Mouse (Mus musculus): Measurements from ENCODE around the gene Aff3. TPM values are rescaled to one million over a fixed set of nuclear protein-coding genes. Genes with fewer than 3 reads are reported as not detected.

The Aff3 gene
- total RNA-seq, 2 experiments from 2014 or later = 101 to 106 TPM

DNA sequence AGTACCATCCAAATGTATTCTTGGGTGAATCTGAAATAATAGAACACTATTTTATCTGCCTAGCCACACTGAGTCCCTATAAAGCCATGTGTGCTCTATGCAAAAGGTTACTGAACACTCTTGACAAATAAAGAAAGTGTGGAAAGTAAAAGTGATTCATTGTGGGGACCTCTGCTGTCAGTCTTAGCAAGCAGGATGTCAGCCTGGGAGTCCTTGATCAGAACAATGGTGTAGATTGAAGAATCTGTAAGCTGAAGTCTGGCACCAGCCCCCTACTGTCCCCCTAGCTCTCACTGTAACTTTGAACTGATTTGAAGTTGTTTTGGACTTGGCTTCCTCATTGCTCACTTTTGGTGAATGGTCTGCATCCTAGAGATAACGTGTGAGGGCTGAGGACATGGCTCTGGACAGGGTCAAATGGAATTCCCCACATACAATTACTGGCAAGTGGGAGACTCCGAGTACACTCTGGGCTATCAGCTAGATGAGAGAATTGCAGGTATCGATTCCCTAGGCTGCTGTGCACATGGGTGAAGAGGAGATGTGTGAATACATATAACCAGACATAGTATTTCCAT, 2.0 kb downstream of the Aff3 start:
- intact Hi-C loops (cut with DNase I) = no loop called here
- DNase-seq (ENCODE audit: extremely low spot score in 1 of 2, low spot score in 2 of 2) = no peak

DNA sequence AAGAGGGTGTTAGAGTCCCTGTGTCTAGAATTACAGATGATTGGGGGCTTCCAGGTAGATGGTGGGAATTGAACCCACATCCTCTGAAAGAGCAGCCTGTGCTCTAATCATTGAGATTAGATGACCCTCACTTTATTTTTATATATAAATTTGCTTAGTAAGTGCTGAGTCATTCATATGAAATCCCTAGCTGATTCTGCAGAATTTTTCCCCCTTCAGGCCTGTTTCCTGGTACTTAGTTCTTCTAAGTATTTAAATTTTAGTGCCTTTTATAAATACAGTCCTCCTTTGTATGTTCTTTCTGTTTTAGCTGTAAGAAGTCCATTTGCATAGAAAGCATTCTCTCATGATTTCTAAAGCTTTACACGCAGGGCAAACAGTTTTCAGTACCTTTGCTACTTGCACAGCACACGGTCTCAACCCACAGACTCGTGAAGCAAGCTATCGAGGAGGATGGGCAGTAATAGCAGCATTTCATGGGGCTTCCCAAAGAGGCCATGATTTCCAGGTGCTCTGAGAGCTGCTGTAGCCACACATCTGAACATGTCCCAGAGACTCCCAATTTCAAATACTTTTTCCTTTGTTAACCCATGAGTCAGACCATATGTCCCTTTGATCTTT, 5.7 kb downstream of the Aff3 start:
- intact Hi-C loops (cut with DNase I) = no loop called here
- DNase-seq (ENCODE audit: extremely low spot score in 1 of 2, low spot score in 2 of 2) = no peak

- no peak for DNase-seq (ENCODE audit: extremely low spot score in 1 of 2, low spot score in 2 of 2)
- intact Hi-C loops (cut with DNase I) = no loop called here
These were observed 6.4 kb downstream of the Aff3 start for GRCm38 (mm10) chr1:38658376-38658775.

- DNase-seq (ENCODE audit: extremely low spot score in 1 of 2, low spot score in 2 of 2) = no peak
- intact Hi-C loops (cut with DNase I) = no loop called here
These were observed 7.1 kb downstream of the Aff3 start for GRCm38 (mm10) chr1:38657606-38658005.

DNA sequence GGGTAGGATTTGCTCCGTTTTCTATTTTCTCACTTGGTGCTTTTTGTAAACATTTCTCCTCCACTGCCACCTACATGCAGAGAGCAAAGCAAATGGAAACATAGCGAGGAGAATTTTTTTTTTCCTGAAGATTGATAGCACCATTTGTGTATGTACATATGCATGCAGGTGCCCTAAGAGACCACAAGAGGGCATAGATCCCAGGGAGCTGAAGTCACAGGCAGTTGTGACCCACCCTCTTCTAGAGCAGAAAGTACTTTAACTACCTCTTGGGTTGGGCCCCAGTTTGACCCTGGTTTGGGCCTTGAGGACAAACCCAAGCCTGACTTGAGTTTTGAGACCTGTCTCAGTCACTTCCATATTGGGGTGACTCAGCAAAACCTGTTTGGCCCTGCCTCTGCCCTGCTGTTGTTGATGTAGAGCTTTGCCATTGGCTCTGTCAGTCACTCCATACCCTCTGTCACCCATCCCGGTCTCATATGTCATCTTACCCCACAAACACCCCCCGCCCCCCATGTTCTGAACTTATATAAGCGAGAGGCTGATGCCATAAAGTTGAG, 9.7 kb downstream of the Aff3 start:
- no peak for DNase-seq (ENCODE audit: extremely low spot score in 1 of 2, low spot score in 2 of 2)
- intact Hi-C loops (cut with DNase I) = no loop called here

DNA sequence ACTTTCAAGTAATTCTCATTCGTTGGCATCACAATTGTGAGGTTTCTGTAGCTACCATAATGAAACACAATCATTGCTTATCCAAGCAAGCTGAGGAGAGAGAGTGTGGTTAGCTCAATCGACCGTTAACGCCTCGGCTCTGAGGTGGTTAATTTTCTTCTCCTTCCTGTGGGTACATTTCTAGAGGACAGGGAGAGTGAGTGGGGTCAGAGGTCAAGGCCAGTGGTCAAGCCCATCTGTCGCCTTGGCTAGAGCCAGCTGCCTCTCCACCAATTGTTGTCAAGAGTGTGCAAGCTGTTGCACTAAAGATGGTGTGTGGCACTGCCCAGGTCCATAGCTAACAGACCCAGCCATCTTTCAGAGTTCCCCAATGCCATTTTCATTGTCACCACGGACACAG, 14.7 kb downstream of the Aff3 start:
- no peak for DNase-seq (ENCODE audit: extremely low spot score in 1 of 2, low spot score in 2 of 2)
- intact Hi-C loops (cut with DNase I) = no loop called here

- DNase-seq (ENCODE audit: extremely low spot score in 1 of 2, low spot score in 2 of 2) = no peak
- intact Hi-C loops (cut with DNase I) = no loop called here
These were observed 15.6 kb downstream of the Aff3 start for GRCm38 (mm10) chr1:38649174-38649573.

GRCm38 (mm10) chr1:38642288-38642687, 22.5 kb downstream of the Aff3 start:
- DNase-seq (ENCODE audit: extremely low spot score in 1 of 2, low spot score in 2 of 2) = no peak
- intact Hi-C loops (cut with DNase I) = no loop called here

DNA sequence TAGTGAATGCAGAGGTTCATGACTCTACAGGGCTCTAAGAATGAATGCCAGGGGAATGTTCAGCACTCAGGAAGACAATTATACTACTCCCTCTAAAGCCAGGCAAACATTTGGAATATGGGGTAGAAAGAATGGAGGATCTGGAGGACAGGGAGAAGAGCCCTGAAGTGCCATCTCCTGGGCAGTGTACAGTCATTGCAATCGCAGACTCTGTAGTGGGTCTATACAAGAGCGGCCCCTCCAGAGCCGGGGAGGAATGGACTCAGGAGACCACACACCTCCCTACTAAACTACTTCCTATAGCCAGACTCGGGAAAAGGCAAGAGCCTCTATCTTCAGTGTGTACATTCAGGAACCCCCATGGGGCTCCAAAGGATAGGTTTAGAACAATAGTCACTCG, 25.1 kb downstream of the Aff3 start:
- intact Hi-C loops (cut with DNase I) = no loop called here
- DNase-seq (ENCODE audit: extremely low spot score in 1 of 2, low spot score in 2 of 2) = no peak

- DNase-seq (ENCODE audit: extremely low spot score in 1 of 2, low spot score in 2 of 2) = no peak
- intact Hi-C loops (cut with DNase I) = no loop called here
These were observed 29.2 kb downstream of the Aff3 start for GRCm38 (mm10) chr1:38635596-38635995.

DNA sequence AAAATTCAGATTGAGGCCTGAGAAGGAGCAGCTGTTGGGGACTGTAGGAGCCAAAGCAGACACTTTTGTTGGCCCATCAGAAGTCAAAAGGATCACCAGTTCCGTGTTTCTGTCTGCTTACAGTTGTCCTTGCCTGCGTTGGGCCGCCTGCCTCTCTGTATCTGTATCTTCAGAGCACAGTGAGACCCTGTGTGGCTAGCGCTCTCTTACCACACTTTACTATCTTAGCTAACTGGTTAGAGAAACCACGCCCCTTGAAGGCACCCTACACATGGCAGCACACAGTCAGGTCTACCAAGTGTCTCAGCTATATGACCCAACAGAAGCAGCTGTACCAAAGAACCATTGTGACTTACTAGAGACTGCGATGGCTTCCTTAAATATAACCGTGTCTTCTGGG, 30.7 kb downstream of the Aff3 start:
- intact Hi-C loops (cut with DNase I) = no loop called here
- no peak for DNase-seq (ENCODE audit: extremely low spot score in 1 of 2, low spot score in 2 of 2)

- DNase-seq (ENCODE audit: extremely low spot score in 1 of 2, low spot score in 2 of 2) = no peak
These were observed 32.1 kb downstream of the Aff3 start for GRCm38 (mm10) chr1:38632461-38633180.

DNA sequence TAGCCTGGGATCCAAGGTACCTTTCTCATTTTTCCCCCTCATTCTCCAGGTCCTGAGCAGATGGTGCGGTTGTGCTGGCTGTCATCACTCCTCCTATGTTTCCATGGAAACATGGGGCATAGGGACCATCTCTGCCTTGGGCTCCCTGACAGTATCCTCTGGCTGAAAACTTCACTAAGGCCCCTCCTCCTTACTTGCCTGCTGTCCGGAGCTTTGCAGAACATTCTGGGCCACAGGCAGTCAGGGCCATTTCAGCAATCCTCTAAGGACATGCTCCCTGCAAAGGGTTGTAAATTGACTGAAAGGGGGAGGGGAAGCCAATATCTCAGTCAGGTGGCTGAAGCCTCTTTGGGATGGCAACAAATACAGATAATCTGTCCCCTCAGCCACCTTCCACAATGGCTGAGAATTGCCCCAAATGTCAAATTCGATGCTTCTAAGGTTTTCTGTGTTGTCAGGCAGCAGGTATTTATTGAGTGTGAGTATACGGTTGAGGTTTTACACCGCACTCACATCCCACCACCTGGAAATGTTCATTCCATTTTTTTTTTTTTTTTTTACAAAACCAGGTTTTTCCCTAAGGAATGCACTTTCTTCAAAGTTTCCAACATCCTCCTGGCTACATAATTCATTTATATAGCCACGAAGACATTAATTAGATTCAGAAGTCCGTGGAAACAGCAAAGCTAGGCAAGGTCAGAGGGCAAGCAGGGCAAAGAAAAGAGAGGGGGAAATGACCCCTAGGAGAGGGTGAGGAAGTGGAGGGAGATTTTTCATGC, 33.1 kb downstream of the Aff3 start:
- DNase-seq (ENCODE audit: extremely low spot score in 1 of 2, low spot score in 2 of 2) = no peak
- intact Hi-C loops (cut with DNase I) = no loop called here

More at GRCm38 (mm10) chr1:38632461-38633180, 32.1 kb downstream of the Aff3 start:
- intact Hi-C loops (cut with DNase I) = no loop called here

DNA sequence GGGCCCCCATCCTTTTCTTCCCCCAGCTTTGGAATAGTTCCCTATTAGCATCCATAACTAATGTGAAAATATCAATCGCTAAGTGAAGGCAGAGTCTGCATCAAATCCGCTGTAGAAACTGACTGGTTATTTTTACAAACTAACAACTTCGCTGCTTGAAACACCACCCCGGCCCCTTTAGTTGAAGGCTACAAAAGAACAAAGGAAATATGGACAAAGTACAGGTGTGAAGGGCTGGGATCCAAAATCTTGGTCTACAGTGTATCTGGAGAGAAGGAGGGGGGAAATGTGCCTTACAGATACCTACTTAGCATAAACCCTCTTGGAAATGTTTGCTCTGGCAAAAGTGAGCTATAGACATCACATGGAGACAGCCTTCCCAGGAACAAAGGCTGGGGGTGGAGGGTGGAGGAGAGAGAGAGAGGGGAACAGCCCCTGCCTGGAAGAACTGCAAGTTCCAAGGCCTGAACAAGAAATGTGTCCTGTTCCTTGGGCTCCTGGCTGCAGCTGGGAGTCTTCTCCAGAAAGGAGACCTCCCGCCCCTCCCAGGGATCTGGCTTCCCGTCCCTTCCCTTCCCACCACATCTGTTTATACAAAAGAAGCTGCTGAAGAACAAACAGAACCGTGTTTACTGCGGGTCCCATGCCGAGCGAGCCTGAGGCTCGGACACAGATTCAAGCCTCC, 35.7 kb downstream of the Aff3 start:
- peak in 1 of 2 experiments; percentile 61 for DNase-seq (ENCODE audit: extremely low spot score in 1 of 2, low spot score in 2 of 2)
- intact Hi-C loops (cut with DNase I) = loop anchor here (5.0 to 10.0 kb wide), 3 partner anchors 214 to 442 kb away; no protein-coding TSS in a partner anchor

- peak in 1 of 2 experiments; percentile 29 for DNase-seq (ENCODE audit: extremely low spot score in 1 of 2, low spot score in 2 of 2)
- intact Hi-C loops (cut with DNase I) = loop anchor here (5.0 to 10.0 kb wide), 3 partner anchors 214 to 441 kb away; no protein-coding TSS in a partner anchor
These were observed 36.3 kb downstream of the Aff3 start for GRCm38 (mm10) chr1:38628426-38628825.

DNA sequence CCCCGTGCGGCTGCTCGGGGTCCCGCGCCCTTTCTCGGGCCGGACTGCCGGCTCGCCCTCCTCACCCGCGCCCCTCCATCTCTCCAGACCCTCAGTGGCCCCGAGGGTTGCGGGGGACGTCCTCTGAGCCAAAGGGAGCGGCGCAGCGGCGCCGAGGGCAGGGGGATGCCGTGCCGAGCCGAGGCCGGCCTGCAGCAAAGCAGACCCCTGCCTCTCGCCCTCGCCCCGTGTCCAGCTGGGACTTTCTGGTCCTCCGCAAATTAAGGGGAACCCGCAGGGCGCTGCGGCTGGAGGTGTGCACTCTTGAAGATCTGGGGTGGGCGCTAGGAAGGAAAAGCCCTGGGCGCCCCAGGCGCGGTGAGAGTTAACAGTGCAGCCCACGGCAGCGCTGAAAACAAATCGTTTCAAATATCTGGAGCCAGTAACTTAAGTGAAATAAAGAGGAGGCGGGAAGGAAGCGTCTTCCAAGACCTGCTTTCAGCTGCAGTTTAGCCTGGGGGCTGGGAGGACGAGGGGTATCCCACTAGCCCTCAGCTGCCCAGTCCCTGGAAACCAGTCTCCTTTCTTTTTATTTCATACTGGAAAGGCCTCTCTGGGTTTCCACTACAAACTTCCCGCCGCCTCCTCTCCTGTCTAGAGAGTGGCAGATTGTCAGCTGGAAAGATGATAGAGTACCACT, 36.9 kb downstream of the Aff3 start:
- intact Hi-C loops (cut with DNase I) = loop anchor here (5.0 to 10.0 kb wide), 3 partner anchors 213 to 441 kb away; no protein-coding TSS in a partner anchor
- DNase-seq (ENCODE audit: extremely low spot score in 1 of 2, low spot score in 2 of 2) = peak; percentile 30 to 51

DNA sequence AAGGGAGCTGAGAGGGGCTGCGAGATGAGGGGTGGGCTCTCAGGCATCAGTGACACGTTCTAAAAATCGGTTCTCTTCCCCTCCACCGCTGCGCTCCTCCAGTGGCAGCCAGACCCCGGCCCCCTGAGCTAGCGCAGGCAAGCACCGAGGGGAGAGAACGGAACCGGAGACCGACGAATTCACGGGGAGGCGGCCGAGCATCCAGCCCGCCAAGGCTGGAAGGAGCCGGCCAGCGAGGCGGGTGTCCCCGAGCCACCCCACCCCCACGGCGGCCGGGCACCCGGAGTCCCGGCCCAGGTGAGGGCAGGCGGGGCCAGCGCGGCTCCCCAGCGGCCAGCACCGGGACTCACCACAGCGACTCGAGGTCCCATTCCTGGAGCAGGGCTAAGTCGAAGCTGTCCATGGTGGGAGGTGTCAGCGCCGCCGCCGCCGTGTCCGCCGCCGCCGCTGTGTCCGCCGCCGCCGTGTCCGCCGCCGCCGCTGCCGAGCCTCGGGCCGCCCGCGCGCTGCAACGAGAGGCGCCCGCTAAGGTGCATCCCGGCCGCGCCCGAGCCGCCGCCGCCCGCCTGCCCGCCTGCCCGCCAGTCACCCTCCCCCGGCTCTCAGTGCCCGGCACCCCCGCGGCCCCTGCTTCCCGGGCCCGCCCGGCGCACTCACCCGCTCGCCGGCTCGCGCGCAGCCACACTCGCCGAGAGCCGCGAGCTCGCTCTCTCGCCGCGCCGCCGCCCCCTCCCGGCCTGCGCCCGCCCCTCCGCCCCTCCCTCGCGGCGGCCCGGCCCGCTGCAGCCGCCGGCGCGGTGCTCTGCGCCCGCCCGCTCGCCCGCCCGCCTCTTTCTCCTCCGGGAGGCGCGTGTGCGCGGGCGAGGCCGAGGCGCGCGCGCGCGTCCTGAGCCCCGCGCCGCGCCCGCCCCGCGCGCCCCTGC, 37.8 kb downstream of the Aff3 start:
- DNase-seq (ENCODE audit: extremely low spot score in 1 of 2, low spot score in 2 of 2) = peak in 1 of 2 experiments; percentile 81
- intact Hi-C loops (cut with DNase I) = loop anchor here (5.0 to 10.0 kb wide), 3 partner anchors 212 to 440 kb away; no protein-coding TSS in a partner anchor

Measured in left cerebral cortex, postnatal 10 days (tissue).